Mouse (Mus musculus) right cerebral cortex, adult 2 months (tissue): ENCODE measurements around the gene Adra1d.

Experiments used
- DNase-seq, 2 experiments: peaks; one replicate each; pipeline ENCODE4 v3.0.0; 2021 to 2022; ENCODE audit warnings: low spot score in 2 of 2

The Adra1d gene

DNA sequence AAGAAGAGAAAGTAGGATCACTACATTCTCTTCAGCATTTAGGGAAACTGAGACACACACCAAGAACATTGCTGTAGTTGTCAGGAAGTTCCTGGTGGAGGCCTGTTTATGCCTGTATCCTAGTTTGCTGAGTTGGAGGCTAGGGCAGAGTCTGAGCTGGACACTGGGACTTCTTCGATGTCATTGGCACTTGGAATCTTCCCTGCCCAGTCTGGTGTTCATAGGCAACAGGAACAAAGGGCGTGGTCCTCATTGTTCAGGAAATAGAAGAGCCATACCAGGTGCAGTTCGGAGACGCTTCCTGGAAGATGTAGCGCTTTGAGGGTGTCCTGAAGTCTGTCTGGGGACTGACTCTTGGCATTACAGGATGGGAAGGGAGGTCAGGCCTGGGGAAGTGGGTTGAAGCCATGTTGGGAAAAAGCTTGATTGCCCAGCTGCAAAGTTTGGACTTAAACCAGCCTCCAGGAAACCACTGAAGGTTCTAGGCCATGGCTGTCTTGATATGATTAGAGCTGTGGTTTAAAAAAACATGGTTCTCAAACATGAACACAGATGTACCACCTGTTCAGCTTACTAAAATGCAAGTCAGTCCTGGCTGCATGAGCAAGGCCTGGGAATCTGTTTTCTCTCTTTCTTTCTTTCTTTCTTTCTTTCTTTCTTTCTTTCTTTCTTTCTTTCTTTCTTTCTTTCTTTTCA, 65.8 kb downstream of the Adra1d start:
- no peak for DNase-seq
